Mouse (Mus musculus) limb, embryonic 10.5 days (tissue): ENCODE data around the gene Ptprz1. TPM values are rescaled to one million over a fixed set of nuclear protein-coding genes. Genes with fewer than 3 reads are reported as not detected.

Source experiments
- DNase-seq: peaks from one replicate; pipeline ENCODE4 v3.0.0-alpha.2; 2017; ENCODE audit warnings: low spot score
- H3K27ac ChIP-seq: fragments of 300-500 bp; sonication (generic); 2 replicates; pipeline ENCODE4 v1.5.1; 2016; ENCODE audit warnings: mild to moderate bottlenecking
- H3K27me3 ChIP-seq: fragments of 300-500 bp; sonication (generic); 2 replicates; pipeline ENCODE4 v1.6.1; 2016; ENCODE audit warnings: low read depth, mild to moderate bottlenecking; ENCODE audit not compliant: poor library complexity, severe bottlenecking
- H3K36me3 ChIP-seq: fragments of 300-500 bp; sonication (generic); 2 replicates; pipeline ENCODE4 v1.6.1; 2016; ENCODE audit warnings: mild to moderate bottlenecking, moderate library complexity
- H3K4me1 ChIP-seq: fragments of 300-500 bp; sonication (generic); 2 replicates; pipeline ENCODE4 v1.6.1; 2016
- H3K4me3 ChIP-seq: fragments of 300-500 bp; sonication (generic); 2 replicates; pipeline ENCODE4 v1.5.1; 2016; ENCODE audit warnings: mild to moderate bottlenecking, moderate library complexity
- H3K9me3 ChIP-seq: fragments of 300-500 bp; sonication (generic); replicated peaks from 2 replicates; pipeline ENCODE4 v1.6.1; 2016; ENCODE audit warnings: mild to moderate bottlenecking
- WGBS: fragments of 180-500 bp; shearing (Covaris S2); methylation state at CpG from one replicate; pipeline ENCODE4 v1.1.7; 2016; 5-methylcytosine and 5-hydroxymethylcytosine counted together
- polyA plus RNA-seq: library from polyadenylated mRNA; unstranded; fragments of >200 nt; fragmentation: Nextera tagmentation; extraction: Ambion mirVana; gene quantifications from 2 replicates; pipeline ENCODE4 v1.2.1, GENCODE M21; 2016

Gene Ptprz1
- 1.3 TPM in 2 replicates for polyA plus RNA-seq

GRCm38 (mm10) chr6:22874781-22875613 is at the start of gene Ptprz1:
Ptprz1 (plus strand) TSS chr6:22875502.
- peak within 1 kb of the TSS; percentile 68 for H3K4me3 ChIP-seq
- H3K9me3 ChIP-seq: no peaks in the 10 kb centered on the region
- peak; percentile 82 for DNase-seq
- peaks cover 22% of the 10 kb centered on the region for H3K27me3 ChIP-seq
- WGBS: 1% methylated on average over 44 of the region's 44 CpGs
- no peaks in the 10 kb centered on the region for H3K36me3 ChIP-seq
- peaks cover 12% of the 10 kb centered on the region for H3K4me1 ChIP-seq
- peak within 1 kb of the TSS; percentile 72 for H3K27ac ChIP-seq

GRCm38 (mm10) chr6:22833637-22834036 is 41.7 kb upstream of the Ptprz1 start:
- Histone ChIP-seq H3K27me3 (no peaks in the 10 kb centered on the region), H3K27ac (no peak overlapping the region), H3K9me3 (no peaks in the 10 kb centered on the region), H3K4me1 (no peaks in the 10 kb centered on the region), H3K36me3 (no peaks in the 10 kb centered on the region), H3K4me3 (no peak overlapping the region)
- DNase-seq: no peak
- 71% methylated on average over 7 of the region's 7 CpGs for WGBS

- H3K27ac ChIP-seq: no peak overlapping the region
- H3K4me3 ChIP-seq: no peak overlapping the region
- H3K27me3 ChIP-seq: no peaks in the 10 kb centered on the region
- H3K4me1 ChIP-seq: no peaks in the 10 kb centered on the region
- no peaks in the 10 kb centered on the region for H3K36me3 ChIP-seq
- H3K9me3 ChIP-seq: no peaks in the 10 kb centered on the region
- DNase-seq: no peak
- 86% methylated on average over 19 of the region's 19 CpGs for WGBS
Observed at GRCm38 (mm10) chr6:22834100-22834970, 41.0 kb upstream of the Ptprz1 start.

DNA sequence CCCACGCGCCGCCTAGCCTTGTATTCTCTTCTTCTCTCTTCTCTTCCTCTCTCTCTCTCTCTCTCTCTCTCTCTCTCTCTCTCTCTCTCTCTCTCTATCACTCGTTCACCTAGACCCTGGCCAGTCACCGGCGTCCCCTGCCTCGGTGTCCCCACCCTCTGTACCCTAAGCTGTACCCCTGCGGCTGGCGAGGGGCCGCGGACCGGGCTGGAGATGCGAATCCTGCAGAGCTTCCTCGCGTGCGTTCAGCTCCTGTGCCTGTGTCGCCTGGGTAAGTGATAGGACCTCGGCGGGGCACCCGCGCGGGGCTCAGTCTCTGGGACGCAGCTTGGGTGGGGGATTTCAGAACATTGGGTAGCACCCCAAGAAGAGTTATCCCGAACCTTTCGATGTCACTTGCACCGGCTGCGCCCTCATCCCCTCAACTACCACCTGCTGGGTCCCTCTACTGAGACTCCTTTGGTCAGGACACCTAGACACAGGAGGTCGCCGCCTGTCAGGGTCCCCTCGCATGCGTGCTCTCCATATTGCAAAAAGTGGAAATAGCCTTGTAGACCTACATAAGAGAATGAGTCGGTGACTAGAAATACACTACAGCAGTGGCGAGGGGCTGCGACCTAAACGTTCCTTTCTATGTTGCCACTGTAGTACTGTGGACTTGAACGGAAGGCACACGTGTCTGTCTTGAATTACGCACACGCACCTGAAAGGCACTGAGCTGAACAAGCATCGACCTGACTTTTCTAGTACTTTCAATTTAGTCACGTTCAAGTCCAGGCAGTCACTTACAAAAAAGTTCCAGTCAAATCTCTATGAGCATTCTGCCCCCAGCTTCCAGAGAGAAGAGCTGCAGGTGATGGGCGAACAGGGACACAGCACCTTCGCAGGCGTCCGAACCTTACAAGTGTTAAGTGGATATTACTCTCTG is 576 bp downstream of the Ptprz1 start:
- Histone ChIP-seq H3K9me3 (no peaks in the 10 kb centered on the region), H3K4me1 (peaks cover 12% of the 10 kb centered on the region), H3K27me3 (peaks cover 22% of the 10 kb centered on the region), H3K4me3 (peak overlapping the region; percentile 68), H3K36me3 (no peaks in the 10 kb centered on the region), H3K27ac (peak overlapping the region; percentile 72)
- peak; percentile 68 for DNase-seq
- WGBS: 3% methylated on average over 45 of the region's 45 CpGs

- no peak for DNase-seq
- WGBS: 94% methylated on average over 6 of the region's 6 CpGs
- H3K4me3 ChIP-seq: no peak overlapping the region
- no peaks in the 10 kb centered on the region for H3K36me3 ChIP-seq
- H3K27ac ChIP-seq: no peak overlapping the region
- no peaks in the 10 kb centered on the region for H3K27me3 ChIP-seq
- no peaks in the 10 kb centered on the region for H3K9me3 ChIP-seq
- no peaks in the 10 kb centered on the region for H3K4me1 ChIP-seq
Observed at GRCm38 (mm10) chr6:22887978-22888377, 12.7 kb downstream of the Ptprz1 start.

- DNase-seq: no peak
- Histone ChIP-seq H3K36me3 (no peaks in the 10 kb centered on the region), H3K9me3 (no peaks in the 10 kb centered on the region), H3K27ac (no peak overlapping the region), H3K4me3 (no peak overlapping the region), H3K27me3 (no peaks in the 10 kb centered on the region), H3K4me1 (no peaks in the 10 kb centered on the region)
- WGBS: 96% methylated on average over 8 of the region's 8 CpGs
Observed at GRCm38 (mm10) chr6:22889333-22889732, 14.0 kb downstream of the Ptprz1 start.

GRCm38 (mm10) chr6:22901983-22902382 is 26.7 kb downstream of the Ptprz1 start:
- no peak overlapping the region for H3K27ac ChIP-seq
- no peak for DNase-seq
- H3K4me1 ChIP-seq: no peaks in the 10 kb centered on the region
- no peaks in the 10 kb centered on the region for H3K27me3 ChIP-seq
- 79% methylated on average over 3 of the region's 3 CpGs for WGBS
- no peaks in the 10 kb centered on the region for H3K36me3 ChIP-seq
- H3K9me3 ChIP-seq: no peaks in the 10 kb centered on the region
- no peak overlapping the region for H3K4me3 ChIP-seq

DNA sequence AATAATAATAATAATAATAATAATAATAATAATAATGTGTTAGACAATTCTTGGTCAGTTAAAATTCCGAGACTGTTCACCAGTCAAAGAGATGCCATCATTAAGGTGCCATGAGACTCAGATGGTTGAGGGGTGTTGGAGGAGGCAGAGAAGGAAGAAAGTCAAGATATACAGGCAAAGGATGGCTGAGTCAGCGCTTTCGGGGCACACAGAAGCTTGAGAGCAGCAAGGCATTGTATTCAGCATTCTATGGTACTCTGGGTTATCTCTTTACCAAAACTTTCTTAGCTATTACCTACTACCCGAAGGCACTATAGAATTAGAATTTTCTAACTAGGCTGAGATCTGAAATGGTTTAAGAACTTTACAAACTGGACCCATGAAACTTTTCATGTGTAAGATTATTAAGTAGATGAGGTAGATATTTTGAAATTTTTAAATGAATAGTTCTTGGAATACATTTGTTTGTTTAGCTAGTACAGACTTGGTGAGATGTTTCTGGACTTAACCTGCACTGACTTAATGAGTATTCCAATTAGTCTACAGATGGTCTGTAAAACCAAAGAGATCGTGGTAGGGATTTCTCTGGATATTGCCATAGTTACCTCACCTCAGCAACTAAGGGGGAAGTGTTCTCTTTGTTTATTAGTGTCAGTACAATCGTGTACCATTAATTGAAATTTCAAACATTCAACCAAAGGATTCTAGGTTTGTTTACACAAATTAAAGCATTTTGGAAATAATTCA is 33.4 kb downstream of the Ptprz1 start:
- DNase-seq: no peak
- Histone ChIP-seq H3K4me3 (no peak overlapping the region), H3K36me3 (no peaks in the 10 kb centered on the region), H3K4me1 (peaks cover 7% of the 10 kb centered on the region; the same call in 1 of the 2 replicates), H3K9me3 (no peaks in the 10 kb centered on the region), H3K27me3 (no peaks in the 10 kb centered on the region), H3K27ac (no peak overlapping the region)
- WGBS: 88% methylated on average over 6 of the region's 6 CpGs

DNA sequence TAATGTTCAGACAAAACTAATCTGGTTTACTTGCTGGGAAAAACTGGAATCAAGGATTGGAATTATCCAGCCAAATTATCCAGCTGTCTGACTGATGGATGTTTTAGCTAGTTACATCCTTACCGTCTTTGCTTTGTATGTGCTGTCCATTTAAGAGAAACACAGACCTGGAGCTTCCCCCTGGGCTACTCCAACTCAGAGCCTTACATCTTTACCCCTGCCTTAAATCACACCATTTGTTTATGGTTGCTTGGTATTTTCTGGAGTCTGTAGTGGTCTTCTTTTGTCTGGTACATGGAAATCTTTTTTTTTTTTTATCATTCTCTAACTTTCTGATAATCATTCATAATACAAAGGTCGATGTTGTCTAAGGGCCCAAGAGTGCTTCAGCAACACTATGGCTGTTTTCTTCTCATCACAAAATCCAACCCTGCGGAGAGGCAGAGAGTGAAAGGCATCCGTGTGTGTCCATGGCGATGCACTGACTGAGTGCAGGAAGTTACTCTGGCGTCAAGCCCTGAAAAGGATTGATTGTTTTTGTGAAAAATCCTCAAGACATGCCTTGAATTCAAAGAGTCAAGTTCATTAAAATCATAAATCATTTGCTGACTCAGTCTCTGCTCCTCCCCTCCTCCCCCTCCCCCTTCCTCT is 34.1 kb downstream of the Ptprz1 start:
- peaks cover 7% of the 10 kb centered on the region; the same call in 1 of the 2 replicates for H3K4me1 ChIP-seq
- H3K4me3 ChIP-seq: no peak overlapping the region
- DNase-seq: no peak
- WGBS: 68% methylated on average over 6 of the region's 6 CpGs
- no peak overlapping the region for H3K27ac ChIP-seq
- no peaks in the 10 kb centered on the region for H3K27me3 ChIP-seq
- H3K36me3 ChIP-seq: no peaks in the 10 kb centered on the region
- H3K9me3 ChIP-seq: no peaks in the 10 kb centered on the region

DNA sequence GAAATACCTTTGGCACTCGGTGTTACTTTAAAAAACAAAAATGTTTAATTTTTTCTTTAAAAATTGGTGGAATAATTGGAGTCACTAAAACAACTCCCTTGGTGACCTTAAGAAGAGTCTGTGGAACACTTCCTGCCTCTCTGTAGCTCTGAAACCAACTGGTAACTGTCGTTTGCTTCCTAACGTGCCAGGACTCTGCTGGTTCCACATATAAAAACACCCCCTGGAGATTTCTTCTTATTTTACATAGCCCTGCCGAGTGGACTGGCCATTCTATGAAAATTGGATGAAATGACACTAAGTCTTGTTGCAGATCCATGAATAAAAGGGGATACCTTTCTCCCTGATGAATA is 34.6 kb downstream of the Ptprz1 start:
- Histone ChIP-seq H3K27me3 (no peaks in the 10 kb centered on the region), H3K36me3 (no peaks in the 10 kb centered on the region), H3K9me3 (no peaks in the 10 kb centered on the region), H3K4me3 (no peak overlapping the region), H3K4me1 (peaks cover 7% of the 10 kb centered on the region; the same call in 1 of the 2 replicates), H3K27ac (no peak overlapping the region)
- WGBS: 49% methylated on average over 4 of the region's 4 CpGs
- DNase-seq: no peak

DNA sequence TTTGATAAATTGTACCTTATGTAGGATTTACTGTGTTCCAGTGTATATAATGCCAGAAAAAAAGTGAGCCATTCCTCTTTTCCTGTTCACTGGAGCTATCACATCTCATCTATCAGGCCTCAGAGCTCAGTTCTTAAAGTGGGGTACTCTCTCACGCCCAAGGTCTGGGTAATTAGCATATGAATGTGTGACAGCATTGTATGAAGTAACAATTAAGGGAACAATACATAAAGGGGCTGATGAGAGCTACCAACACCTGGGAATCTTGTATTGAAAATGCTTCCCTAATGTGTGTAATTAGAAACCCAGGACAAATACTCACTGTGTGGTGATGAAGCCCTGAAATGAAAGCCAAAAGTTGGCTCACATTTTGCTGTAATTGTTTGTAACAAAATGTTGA is 47.6 kb downstream of the Ptprz1 start:
- no peak for DNase-seq
- H3K27me3 ChIP-seq: no peaks in the 10 kb centered on the region
- H3K27ac ChIP-seq: no peak overlapping the region
- no peak overlapping the region for H3K4me3 ChIP-seq
- H3K4me1 ChIP-seq: no peaks in the 10 kb centered on the region
- 33% methylated on average over 1 of the region's 1 CpGs for WGBS
- no peaks in the 10 kb centered on the region for H3K36me3 ChIP-seq
- no peaks in the 10 kb centered on the region for H3K9me3 ChIP-seq
